Mouse (Mus musculus): ENCODE data around the gene Pzp. TPM values are rescaled to one million over a fixed set of nuclear protein-coding genes. Genes with fewer than 3 reads are reported as not detected.

The Pzp gene
- total RNA-seq, 2 experiments from 2014 or later: 2.0 to 3.4 TPM

DNA sequence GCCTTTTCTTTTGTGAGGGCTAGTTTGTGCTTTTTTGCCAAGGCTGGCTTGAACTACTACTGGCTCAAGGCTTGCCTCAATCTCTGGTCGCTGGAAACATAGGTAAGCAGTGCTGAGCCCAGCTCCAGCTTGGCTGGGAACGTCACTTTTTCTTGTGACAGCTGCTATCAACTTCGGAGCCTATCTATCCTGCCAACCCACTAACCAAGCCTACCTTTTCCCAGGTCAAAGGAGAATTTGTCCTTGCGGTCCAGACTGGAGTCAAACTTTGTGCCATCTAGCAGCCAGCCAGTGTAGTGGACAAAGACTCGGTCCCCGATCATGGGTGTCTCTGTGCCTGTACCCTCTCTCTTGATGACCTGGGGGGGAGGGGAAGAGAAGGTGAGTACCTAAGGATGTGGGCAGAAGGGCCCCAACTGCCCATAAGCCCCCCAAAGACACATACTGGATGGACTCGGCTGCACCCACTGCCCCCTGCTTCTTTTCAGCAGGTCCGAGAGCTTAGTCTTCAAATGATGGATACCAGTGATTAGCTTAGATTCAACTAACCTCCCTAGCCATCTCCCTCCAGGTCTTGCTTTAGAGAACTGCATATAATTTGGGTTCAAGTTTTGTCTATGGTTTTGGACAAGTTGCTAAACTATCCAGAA is 90.0 kb downstream of the Pzp start:
- peak in 1 of 2 experiments; percentile 31 for DNase-seq

DNA sequence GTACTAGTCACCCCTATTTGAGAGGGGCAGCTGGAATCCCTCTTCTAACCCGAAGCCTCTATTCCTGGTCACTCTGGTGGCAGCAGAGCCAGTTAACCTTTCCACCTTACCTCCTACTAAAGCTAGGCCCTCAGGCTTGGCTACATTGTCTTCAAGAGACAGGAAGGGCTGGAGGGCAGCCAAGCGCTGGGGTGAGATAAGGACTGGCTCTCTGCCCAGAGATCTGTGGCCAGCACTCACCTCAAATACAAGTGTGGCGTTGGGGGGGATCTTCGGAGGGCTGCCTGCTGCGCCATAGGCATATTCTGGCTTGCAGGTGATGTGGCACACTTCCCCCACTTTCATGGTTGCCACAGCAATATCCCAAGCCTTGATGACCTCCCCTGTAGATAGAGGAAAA is 91.0 kb downstream of the Pzp start:
- peak; percentile 91 to 92 for DNase-seq

Other genes starting within 250 kb of the Pzp start
- 1 to 10 TPM; 3.1 to 5.0 TPM for gene Tead4, start 225.9 kb downstream of the Pzp start, total RNA-seq (2021)
- gene Tulp3, start 170.9 kb downstream of the Pzp start, total RNA-seq (2021): 1 to 10 TPM; 5.6 to 6.1 TPM
- 10 to 100 TPM in 1 of 2 experiments, 1 to 10 TPM in 1; 8.8 to 10.6 TPM for gene Rhno1, start 163.8 kb downstream of the Pzp start, total RNA-seq (2021)
- gene Foxm1, start 163.8 kb downstream of the Pzp start, total RNA-seq (2021): under 1 TPM; 0.52 to 0.98 TPM
- not detected for gene Tex52, start 151.3 kb downstream of the Pzp start, total RNA-seq (2021)
- gene Gm44596, start 151.2 kb downstream of the Pzp start, total RNA-seq (2021): not detected
- 1 to 10 TPM; 1.3 TPM for gene Nrip2, start 127.4 kb downstream of the Pzp start, total RNA-seq (2021)
- gene Itfg2, start 101.8 kb downstream of the Pzp start, total RNA-seq (2021): 10 to 100 TPM; 17.0 to 22.0 TPM
- 100 to 1,000 TPM; 352 to 419 TPM for gene Fkbp4, start 88.0 kb downstream of the Pzp start, total RNA-seq (2021)
- 1 to 10 TPM in 1 of 2 experiments, not detected in 1; 2.4 TPM for gene A2ml1, start 54.9 kb upstream of the Pzp start, total RNA-seq (2021)
- not detected for gene Klrb1a, start 96.8 kb upstream of the Pzp start, total RNA-seq (2021)
- under 1 TPM; 0.40 to 0.98 TPM for gene Clec2h, start 135.7 kb upstream of the Pzp start, total RNA-seq (2021)
- gene Klrb1, start 196.3 kb upstream of the Pzp start, total RNA-seq (2021): not detected